Mouse (Mus musculus) forebrain, postnatal 0 days (tissue): ENCODE results near the gene Cyp2j8. TPM values are rescaled to one million over a fixed set of nuclear protein-coding genes. Genes with fewer than 3 reads are reported as not detected.
"Not testable (repeated sequence)": the region's sequence is repeated elsewhere in the genome, so short reads cannot be mapped to it uniquely, and the experiment has no call there.

ENCODE experiments used
- ATAC-seq: fragments of 200-750 bp; cut with Nextera tagmentation; 2 replicates; pipeline ENCODE4 v1.8.0; 2017; ENCODE audit warnings: mild to moderate bottlenecking, moderate library complexity
- DNase-seq: peaks from one replicate; pipeline ENCODE4 v3.0.0-alpha.2; 2015
- H3K27ac ChIP-seq: fragments of 300-500 bp; sonication (generic); 2 replicates; pipeline ENCODE4 v1.5.1; 2014; ENCODE audit warnings: low read depth, mild to moderate bottlenecking, antibody characterized with exemption, low read length, moderate library complexity, mixed read lengths
- H3K27me3 ChIP-seq: fragments of 300-500 bp; sonication (generic); 2 replicates; pipeline ENCODE4 v1.6.1; 2014; ENCODE audit warnings: mild to moderate bottlenecking, low read length, mixed read lengths; ENCODE audit not compliant: insufficient read depth
- H3K36me3 ChIP-seq: fragments of 300-500 bp; sonication (generic); 2 replicates; pipeline ENCODE4 v1.6.1; 2014; ENCODE audit warnings: mild to moderate bottlenecking, moderate library complexity; ENCODE audit not compliant: insufficient read depth
- H3K4me1 ChIP-seq: fragments of 300-500 bp; sonication (generic); 2 replicates; pipeline ENCODE4 v1.6.1; 2014; ENCODE audit warnings: antibody characterized with exemption; ENCODE audit not compliant: insufficient read depth
- H3K4me2 ChIP-seq: fragments of 300-500 bp; sonication (generic); 2 replicates; pipeline ENCODE4 v1.6.1; 2014; ENCODE audit warnings: low read depth, mild to moderate bottlenecking, moderate library complexity
- H3K4me3 ChIP-seq: fragments of 300-500 bp; sonication (generic); 2 replicates; pipeline ENCODE4 v1.5.1; 2014; ENCODE audit warnings: low read depth, low read length, mixed read lengths
- H3K9ac ChIP-seq: fragments of 300-500 bp; sonication (generic); 2 replicates; pipeline ENCODE4 v1.6.1; 2014; ENCODE audit warnings: mild to moderate bottlenecking
- H3K9me3 ChIP-seq: fragments of 300-500 bp; sonication (generic); 2 replicates; pipeline ENCODE4 v1.6.1; 2016; ENCODE audit warnings: low read length
- CTCF ChIP-seq: sonication (generic); IDR thresholded peaks from 2 replicates; pipeline ENCODE4 v1.5.1; 2016; ENCODE audit warnings: antibody characterized with exemption, control low read depth, low read depth
- WGBS: fragments of 180-500 bp; shearing (Covaris S2); extraction: QIAGEN DNeasy Blood & Tissue Kit; methylation state at CpG from one replicate; pipeline ENCODE4 v1.1.7; 2014; 5-methylcytosine and 5-hydroxymethylcytosine counted together
- polyA plus RNA-seq: library from polyadenylated mRNA; unstranded; fragments of >200 nt; fragmentation: Nextera tagmentation; extraction: Ambion mirVana; gene quantifications from 2 replicates; pipeline ENCODE4 v1.2.1, GENCODE M21; 2015
- total RNA-seq: library from RNA; depleted of rRNA; stranded (reverse); fragments of >200 nt; gene quantifications from 2 replicates; pipeline ENCODE4 v1.2.3, GENCODE M21; 2014; rRNA removed

Gene Cyp2j8
- total RNA-seq (0.15 TPM in 1 of 2 replicates, not detected in the other), polyA plus RNA-seq (not detected in 2 replicates)

DNA sequence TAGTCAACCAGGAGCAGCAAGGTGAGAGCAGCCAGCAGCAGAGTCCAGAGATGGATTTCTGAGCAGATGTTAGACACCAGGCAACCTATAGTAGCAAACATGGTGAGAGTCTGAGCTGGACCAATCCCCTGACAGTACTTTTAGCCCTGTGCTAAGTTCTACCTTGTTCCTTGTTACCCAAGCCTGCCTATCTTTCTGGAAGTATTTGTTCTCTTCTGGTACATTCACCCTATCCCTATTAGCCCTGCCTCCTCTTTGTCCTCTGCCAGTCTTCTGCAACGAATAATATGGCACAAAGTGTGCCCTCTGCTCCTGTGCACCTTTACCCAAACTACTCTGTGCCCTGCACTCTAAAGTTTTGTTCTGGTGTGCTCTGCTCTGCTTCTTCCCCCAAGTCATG is at the start of gene Cyp2j8:
TSS of gene Cyp2j8 (minus strand) at position 101 of the 400 bp plus-strand sequence.
- no peak within 1 kb of the TSS for H3K4me3 ChIP-seq
- no peak within 1 kb of the TSS for H3K9ac ChIP-seq
- H3K36me3 ChIP-seq, result no peaks in the 10 kb centered on the region
- H3K27ac ChIP-seq, result no peak within 1 kb of the TSS
- no peak for TF ChIP-seq CTCF
- no peaks in the 10 kb centered on the region for H3K4me1 ChIP-seq
- WGBS, result 80% methylated on average over 1 of the region's 1 CpGs
- no peak for DNase-seq
- no peak within 1 kb of the TSS for H3K4me2 ChIP-seq
- H3K9me3 ChIP-seq, result no peaks in the 10 kb centered on the region
- no peak for ATAC-seq
- H3K27me3 ChIP-seq, result no peaks in the 10 kb centered on the region

DNA sequence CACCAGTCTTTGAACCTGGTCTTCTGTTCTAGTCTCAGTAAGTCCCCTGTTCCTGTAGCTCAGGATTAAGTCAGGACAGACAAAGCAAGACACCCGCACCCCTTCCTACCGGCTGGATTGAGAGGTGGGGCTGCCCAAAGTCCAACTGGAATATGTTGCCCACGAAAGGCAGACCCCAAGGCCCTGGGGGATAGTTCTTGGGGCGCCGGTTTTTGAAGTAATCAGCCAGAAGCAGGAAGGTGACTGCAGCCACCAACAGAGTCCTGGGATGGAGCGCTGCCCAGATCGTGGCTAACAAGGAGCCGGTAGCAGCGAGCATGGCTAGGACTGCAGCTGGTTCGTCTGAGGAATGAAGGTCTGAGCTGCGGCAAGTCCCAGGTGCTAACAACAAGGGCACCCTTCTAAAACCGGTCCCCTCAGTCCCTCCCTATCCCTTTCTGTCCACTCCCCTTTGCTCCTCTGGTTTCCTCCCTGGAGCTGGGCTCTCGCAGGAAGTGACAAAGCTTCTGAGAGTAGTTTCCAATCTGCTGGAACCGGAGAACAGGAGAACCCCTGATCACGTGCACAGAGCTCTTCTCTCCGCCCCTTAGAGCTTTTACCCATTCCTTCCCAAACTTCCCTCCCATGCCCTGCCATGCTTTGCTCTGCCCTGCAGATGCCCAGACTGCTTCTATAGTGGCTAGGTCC is 46.1 kb upstream of the Cyp2j8 start, which contains the start of gene Cyp2j6:
TSS of gene Cyp2j6 (minus strand) at position 529 of the 687 bp plus-strand sequence.
- Histone ChIP-seq H3K36me3 (no peaks in the 10 kb centered on the region), H3K9ac (peak within 1 kb of the TSS; percentile 66), H3K27me3 (no peaks in the 10 kb centered on the region), H3K4me2 (peak within 1 kb of the TSS; percentile 74), H3K9me3 (no peaks in the 10 kb centered on the region), H3K4me1 (0 out of 2 replicates have a peak, but pooled peaks cover 4% of the 10 kb centered on the region), H3K4me3 (peak within 1 kb of the TSS; percentile 52), H3K27ac (peak within 1 kb of the TSS; percentile 46; the same call in 1 of the 2 replicates)
- ATAC-seq (peak; percentile 97), DNase-seq (peak; percentile 72)
- no peak for TF ChIP-seq CTCF
- WGBS, result 4% methylated on average over 16 of the region's 16 CpGs

DNA sequence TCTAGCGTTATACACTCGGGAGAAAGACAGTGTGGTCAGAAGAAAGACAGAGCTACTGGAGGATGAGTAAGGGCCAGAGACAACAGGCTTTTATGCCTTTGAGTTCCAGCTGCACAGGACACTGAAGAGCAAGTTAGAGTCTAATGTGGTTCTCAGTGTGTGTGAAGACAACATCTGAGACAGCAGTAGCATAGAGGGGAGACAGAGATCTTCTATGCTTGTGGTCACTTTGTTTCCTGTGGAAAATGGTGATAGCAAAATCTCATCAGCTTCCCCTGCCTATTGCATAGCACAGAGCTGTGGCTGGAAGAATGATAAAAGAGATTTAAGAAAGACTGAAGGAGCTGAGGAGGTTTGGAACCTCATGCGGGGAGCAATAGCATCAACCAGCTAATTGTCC is 44.4 kb upstream of the Cyp2j8 start:
- ATAC-seq (no peak), DNase-seq (no peak)
- peak overlapping the region; percentile 4; the same call in 1 of the 2 replicates for H3K4me2 ChIP-seq
- no peak for TF ChIP-seq CTCF
- H3K9ac ChIP-seq, result no peak overlapping the region
- no peaks in the 10 kb centered on the region for H3K27me3 ChIP-seq
- H3K4me1 ChIP-seq, result 0 out of 2 replicates have a peak, but pooled peaks cover 4% of the 10 kb centered on the region
- no peak overlapping the region for H3K27ac ChIP-seq
- no peaks in the 10 kb centered on the region for H3K9me3 ChIP-seq
- 88% methylated on average over 3 of the region's 3 CpGs for WGBS
- H3K4me3 ChIP-seq, result no peak overlapping the region
- no peaks in the 10 kb centered on the region for H3K36me3 ChIP-seq

DNA sequence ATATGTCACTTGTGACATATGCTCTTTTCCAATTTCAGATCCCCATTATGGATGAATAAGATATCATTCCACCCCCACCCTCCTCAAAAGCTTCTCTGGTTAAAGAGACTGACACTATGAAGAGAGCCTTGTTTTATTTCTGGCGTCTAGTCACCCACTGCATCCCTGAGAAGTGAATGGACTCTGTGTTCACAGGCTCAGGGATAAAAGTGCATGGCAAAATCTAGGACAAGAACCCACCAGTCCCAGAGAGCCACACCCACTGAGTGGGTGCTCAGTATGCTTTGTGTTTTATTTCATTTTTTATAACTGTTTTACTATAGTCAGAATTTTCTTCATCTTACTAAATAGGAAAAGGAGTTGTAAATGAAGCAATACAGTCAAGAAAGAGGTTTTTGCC is 38.8 kb upstream of the Cyp2j8 start:
- H3K27ac ChIP-seq, result no peak overlapping the region
- H3K4me3 ChIP-seq, result no peak overlapping the region
- H3K9me3 ChIP-seq, result no peaks in the 10 kb centered on the region
- H3K27me3 ChIP-seq, result no peaks in the 10 kb centered on the region
- H3K36me3 ChIP-seq, result no peaks in the 10 kb centered on the region
- ATAC-seq (peak; percentile 45), DNase-seq (no peak)
- 42% methylated on average over 1 of the region's 1 CpGs for WGBS
- no peak for TF ChIP-seq CTCF
- no peak overlapping the region for H3K9ac ChIP-seq
- H3K4me1 ChIP-seq, result no peaks in the 10 kb centered on the region
- no peak overlapping the region for H3K4me2 ChIP-seq

DNA sequence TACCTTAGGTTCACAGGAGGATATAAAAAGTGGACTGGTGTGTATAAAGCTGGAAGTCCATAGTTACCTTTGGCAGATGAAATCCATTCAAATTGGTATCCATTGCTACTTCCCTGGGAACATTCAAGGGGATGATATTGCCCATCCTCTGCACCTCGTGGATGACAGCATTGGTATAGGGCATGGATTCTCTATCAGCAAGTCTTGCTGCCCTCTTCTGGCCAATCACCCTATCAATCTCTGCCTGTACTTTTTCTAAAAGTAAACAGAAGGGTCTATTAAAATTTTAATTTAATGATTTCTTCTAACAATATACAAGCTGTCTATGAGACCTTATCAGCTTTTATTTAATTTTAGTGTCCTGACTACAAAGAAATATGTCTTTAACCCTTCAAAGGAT is 18.6 kb upstream of the Cyp2j8 start:
- peak; percentile 36 for TF ChIP-seq CTCF
- Histone ChIP-seq H3K4me2 (no peak overlapping the region), H3K27ac (no peak overlapping the region), H3K9me3 (no peaks in the 10 kb centered on the region), H3K4me3 (no peak overlapping the region), H3K4me1 (no peaks in the 10 kb centered on the region), H3K27me3 (no peaks in the 10 kb centered on the region), H3K9ac (no peak overlapping the region), H3K36me3 (no peaks in the 10 kb centered on the region; the same call in 1 of the 2 replicates)
- DNase-seq (no peak), ATAC-seq (peak; percentile 43; the same call in 1 of the 2 replicates)
- 18% methylated on average over 1 of the region's 1 CpGs for WGBS

DNA sequence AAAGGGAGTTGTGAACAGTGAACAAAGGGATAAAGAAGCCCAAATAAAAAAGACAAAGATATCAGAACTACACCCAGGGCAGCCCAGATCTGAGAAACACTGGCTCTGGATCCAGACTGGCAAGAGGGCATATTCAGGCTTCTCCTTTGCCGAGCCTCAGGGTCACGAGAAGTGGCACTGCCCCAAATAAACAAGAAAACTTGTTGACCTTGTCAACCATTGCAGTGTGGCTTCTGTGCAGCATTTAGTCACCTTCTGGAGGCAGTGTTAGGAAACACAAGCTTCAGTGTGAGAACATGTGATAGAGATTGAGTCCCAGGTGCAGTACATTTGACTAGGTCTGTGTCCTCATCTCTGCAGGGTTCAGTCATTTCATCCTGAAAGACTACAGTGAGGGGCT is 15.1 kb upstream of the Cyp2j8 start:
- Histone ChIP-seq H3K4me3 (no peak overlapping the region), H3K4me2 (no peak overlapping the region), H3K4me1 (no peaks in the 10 kb centered on the region), H3K27me3 (no peaks in the 10 kb centered on the region), H3K9ac (no peak overlapping the region), H3K36me3 (no peaks in the 10 kb centered on the region; the same call in 1 of the 2 replicates), H3K27ac (no peak overlapping the region), H3K9me3 (no peaks in the 10 kb centered on the region)
- DNase-seq (no peak), ATAC-seq (no peak)
- WGBS, result 94% methylated on average over 2 of the region's 2 CpGs
- no peak for TF ChIP-seq CTCF

DNA sequence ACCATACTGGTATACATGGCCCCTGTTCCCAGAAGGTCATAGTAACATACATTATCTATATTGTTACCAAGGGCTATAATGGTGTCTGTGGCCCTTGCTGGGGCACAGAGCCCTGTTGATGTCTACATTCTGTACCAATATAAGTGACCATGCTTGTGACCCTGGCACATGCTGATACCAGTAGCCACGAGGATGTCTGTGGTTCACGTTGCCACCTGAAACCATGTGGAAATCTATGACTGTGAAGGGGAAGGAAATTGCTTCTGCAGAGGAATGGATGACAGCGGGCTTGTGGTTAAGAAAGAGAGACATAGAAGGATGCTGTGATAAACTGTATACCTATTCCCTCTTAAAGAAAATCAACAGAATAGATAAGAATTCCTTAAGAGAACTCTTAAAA is 2.9 kb upstream of the Cyp2j8 start:
- no peak overlapping the region for H3K27ac ChIP-seq
- ATAC-seq, result no peak
- no peak overlapping the region for H3K4me3 ChIP-seq
- 89% methylated on average over 3 of the region's 3 CpGs for WGBS
- no peaks in the 10 kb centered on the region for H3K36me3 ChIP-seq
- no peaks in the 10 kb centered on the region for H3K27me3 ChIP-seq
- DNase-seq, result no peak
- H3K4me1 ChIP-seq, result no peaks in the 10 kb centered on the region
- TF ChIP-seq CTCF, result no peak
- H3K4me2 ChIP-seq, result no peak overlapping the region
- H3K9ac ChIP-seq, result no peak overlapping the region
- H3K9me3 ChIP-seq, result no peaks in the 10 kb centered on the region

DNA sequence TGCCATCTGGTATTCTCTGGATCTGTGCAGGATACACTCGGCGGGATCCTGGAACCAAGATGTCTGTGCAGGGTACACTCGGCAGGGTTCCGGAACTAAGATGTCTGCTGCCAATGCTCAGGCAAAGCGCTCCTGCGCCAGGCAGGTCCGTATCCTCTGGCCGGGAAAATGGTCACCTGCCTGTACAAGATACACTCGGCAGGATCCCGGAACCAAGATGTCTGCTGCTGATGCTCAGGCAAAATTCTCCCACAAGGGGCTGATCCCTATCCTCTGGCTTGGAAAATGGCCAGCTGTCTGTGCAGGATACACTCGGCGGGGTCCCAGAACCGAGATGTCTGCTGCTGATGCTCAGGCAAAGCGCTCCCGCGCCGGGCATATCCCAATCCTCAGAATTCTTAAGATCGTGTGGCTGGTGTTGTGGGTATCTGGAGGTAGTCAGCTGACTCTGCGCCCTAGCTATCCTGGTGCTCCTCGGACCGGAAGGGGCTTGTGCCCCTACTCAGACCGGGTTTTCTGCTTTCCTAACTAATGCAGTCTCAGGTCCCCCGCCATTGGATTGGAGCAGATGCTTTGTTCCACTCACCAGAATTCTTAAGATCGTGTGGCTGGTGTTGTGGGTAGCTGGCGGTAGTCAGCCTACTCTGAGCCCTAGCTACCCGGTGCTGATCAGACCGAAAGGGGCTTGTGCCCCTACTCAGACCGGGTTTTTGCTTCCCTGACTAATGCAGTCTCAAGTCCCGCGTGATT is 43.7 kb downstream of the Cyp2j8 start:
- 87% methylated on average over 30 of the region's 30 CpGs for WGBS
- ATAC-seq, result not testable (repeated sequence)

More for the DNA sequence above, 43.7 kb downstream of the Cyp2j8 start:
- not testable (repeated sequence) for H3K27me3 ChIP-seq, H3K4me1 ChIP-seq, H3K27ac ChIP-seq, H3K36me3 ChIP-seq, H3K4me2 ChIP-seq, H3K9ac ChIP-seq, H3K9me3 ChIP-seq, DNase-seq, H3K4me3 ChIP-seq
